Mouse (Mus musculus): Measurements from ENCODE around the gene Cpne8. TPM values are rescaled to one million over a fixed set of nuclear protein-coding genes. Genes with fewer than 3 reads are reported as not detected.
"Not testable (repeated sequence)": the region's sequence is repeated elsewhere in the genome, so short reads cannot be mapped to it uniquely, and the experiment has no call there.

Gene Cpne8
- total RNA-seq, 2 experiments from 2014 or later: 26.8 to 28.7 TPM

GRCm38 (mm10) chr15:90491558-90491957, 187.7 kb downstream of the Cpne8 start:
- no peak for DNase-seq (ENCODE audit: low spot score in 2 of 2)

- DNase-seq (ENCODE audit: low spot score in 2 of 2): no peak
Observed at GRCm38 (mm10) chr15:90490186-90490585, 189.0 kb downstream of the Cpne8 start.

GRCm38 (mm10) chr15:90470561-90470960, 208.7 kb downstream of the Cpne8 start:
- DNase-seq (ENCODE audit: low spot score in 2 of 2): not testable (repeated sequence)

- no peak for DNase-seq (ENCODE audit: low spot score in 2 of 2)
Observed at GRCm38 (mm10) chr15:90463281-90463680, 216.0 kb downstream of the Cpne8 start.

- no peak for DNase-seq (ENCODE audit: low spot score in 2 of 2)
Observed at GRCm38 (mm10) chr15:90446076-90446475, 233.2 kb downstream of the Cpne8 start.

Measured in layer of hippocampus, postnatal 14 days (tissue).